Mouse (Mus musculus) adrenal gland, adult 10 weeks (tissue): ENCODE results near the gene Rtl5. TPM values are rescaled to one million over a fixed set of nuclear protein-coding genes. Genes with fewer than 3 reads are reported as not detected.

Source experiments
- polyA plus RNA-seq: library from polyadenylated mRNA; stranded (reverse); fragments of 350-450 nt; fragmentation: Illumina TruSeq; extraction: RNeasy Lipid Tissue Mini Kit (QIAGEN cat#74804); gene quantifications from one replicate; pipeline ENCODE4 v1.2.3, GENCODE M21; 2014; ENCODE audit warnings: low read depth, low replicate concordance

Rtl5 gene
- polyA plus RNA-seq, result 3.0 TPM

GRCm38 (mm10) chrX:102070591-102071471 is at the start of gene Rtl5:
TSS of gene Rtl5 (minus strand) at chrX:102071304.

GRCm38 (mm10) chrX:102119042-102119864 is 48.1 kb upstream of the Rtl5 start, which contains the start of gene Pin4:
TSS of gene Pin4 (plus strand) at chrX:102119447.

Other genes starting within 250 kb of the Rtl5 start
- gene Nhsl2, start 221.9 kb downstream of the Rtl5 start, polyA plus RNA-seq, result 4.1 TPM
- gene Pin4, start 48.1 kb upstream of the Rtl5 start, polyA plus RNA-seq, result 210 TPM
- gene Ercc6l, start 85.8 kb upstream of the Rtl5 start, polyA plus RNA-seq, result 1.3 TPM
- gene Rps4x, start 118.1 kb upstream of the Rtl5 start, polyA plus RNA-seq, result 839 TPM
- gene Cited1, start 180.9 kb upstream of the Rtl5 start, polyA plus RNA-seq, result not detected